Mouse (Mus musculus) 416B (cell line): ENCODE data around the gene Chst4.
A peak's percentile ranks its signal among the peaks of the same experiment; 100 is the strongest.

Source experiments
- DNase-seq: peaks from one replicate; pipeline ENCODE4 v3.0.0; 2011; ENCODE audit warnings: low read depth

Gene Chst4

DNA sequence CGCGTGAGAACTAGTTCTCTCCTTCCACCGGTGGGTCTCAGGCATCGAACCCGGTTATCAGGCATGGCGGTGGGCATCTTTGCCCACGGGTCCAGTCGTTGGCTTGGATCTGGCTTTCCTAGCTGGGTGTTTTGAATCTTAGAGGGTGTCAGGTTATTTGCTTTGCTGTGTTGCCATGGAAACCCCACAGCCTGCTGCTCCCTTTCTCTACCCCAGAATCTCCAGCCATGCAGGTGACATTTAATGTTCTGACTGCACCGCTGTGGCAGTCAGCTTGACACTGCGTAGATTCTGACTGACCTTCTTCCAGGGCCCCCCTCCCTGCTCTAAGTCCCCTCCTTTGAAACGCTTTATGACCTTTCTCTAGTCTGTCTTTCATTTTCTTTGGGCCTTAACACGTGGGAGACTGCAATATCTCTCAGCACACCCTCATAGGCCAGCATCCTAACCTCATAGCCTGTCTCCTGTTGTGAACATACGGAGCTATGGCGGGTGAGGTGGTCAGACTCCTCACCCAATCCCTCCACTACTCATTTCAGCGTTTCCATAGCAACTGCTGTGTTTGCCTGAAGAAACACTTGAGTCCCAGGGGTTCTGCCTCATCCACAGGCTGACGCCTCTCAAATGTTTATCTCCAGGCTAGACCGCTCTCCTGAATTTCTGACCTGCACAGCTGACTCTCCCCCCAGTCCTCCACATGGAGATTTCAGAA is 33.1 kb downstream of the Chst4 start:
- DNase-seq = no peak

DNA sequence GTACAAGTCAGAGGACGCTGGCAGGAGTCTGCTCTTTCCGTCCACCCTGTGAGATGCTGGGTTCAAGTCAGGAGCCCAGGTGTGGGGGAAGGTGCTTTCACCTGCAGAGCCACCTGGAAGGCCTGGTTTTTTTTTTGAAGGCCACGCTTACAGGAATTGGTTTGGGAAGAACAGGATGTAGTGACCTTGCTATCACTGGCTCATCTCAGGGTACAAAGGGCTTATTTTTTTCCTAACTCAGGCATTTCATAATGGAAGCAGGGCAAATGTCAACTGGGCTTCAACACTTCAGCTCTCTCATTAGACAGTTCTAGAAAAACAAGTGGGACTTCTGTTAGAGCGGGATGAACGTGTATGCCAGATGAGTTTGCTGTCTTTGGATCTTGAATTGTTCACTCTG is 35.2 kb downstream of the Chst4 start:
- DNase-seq = no peak

DNA sequence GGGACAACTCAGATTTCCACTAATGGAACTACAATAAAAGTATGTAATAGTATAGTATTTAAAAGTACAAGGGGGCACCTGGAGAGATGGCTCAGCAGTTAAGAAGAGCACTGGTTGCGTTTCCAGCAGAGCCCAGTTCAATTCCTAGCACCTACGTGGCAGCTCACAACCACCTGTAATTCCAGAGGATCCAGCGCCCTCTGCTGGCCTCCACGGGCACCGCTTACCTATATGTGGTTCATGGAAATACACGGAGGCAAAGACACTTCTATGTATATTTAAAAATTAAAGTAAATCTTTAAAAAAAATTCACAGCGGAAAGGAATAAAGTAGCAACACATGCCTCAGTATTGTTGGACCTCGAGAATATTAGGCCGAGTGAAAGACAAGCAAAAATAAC is 36.6 kb downstream of the Chst4 start:
- DNase-seq = peak; percentile 67

DNA sequence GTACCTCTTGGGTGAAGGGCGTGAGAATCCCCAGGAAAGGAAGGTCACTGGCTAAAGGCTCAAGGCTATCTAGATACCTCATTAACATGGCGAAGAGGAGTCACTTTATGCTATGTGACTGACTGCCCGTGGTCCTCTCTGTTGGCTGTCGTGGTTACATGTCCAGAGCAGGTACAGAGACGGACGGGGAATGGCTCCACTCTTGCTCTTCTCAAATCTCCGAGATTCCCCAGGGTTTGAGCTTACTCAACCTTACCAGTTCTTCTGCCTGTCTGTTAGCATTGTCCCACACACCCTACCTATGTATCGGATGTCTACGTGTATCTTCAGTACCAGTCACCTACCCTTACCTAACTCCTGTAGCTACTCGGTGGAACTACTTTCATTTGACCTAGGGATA is 39.6 kb downstream of the Chst4 start:
- DNase-seq = no peak

DNA sequence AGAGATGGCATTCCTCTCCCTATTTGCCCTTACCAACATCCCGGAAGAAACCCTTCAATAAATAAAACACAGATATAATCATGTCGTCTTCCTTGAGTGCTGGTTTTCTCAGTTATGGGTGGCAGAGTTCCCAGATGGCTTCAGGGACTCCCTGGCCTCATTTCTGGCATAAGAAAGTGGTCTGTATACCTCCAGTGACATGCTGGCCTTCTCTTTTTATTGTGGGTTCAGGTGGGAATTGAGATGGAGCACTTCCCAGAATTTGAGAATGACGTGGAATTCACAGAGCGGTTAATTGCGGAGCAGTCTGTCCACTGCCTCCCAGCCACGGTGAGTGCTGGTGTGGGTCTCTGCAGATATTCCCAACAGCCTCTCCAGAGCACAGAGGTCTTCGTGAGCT is 41.5 kb downstream of the Chst4 start:
- DNase-seq = no peak

DNA sequence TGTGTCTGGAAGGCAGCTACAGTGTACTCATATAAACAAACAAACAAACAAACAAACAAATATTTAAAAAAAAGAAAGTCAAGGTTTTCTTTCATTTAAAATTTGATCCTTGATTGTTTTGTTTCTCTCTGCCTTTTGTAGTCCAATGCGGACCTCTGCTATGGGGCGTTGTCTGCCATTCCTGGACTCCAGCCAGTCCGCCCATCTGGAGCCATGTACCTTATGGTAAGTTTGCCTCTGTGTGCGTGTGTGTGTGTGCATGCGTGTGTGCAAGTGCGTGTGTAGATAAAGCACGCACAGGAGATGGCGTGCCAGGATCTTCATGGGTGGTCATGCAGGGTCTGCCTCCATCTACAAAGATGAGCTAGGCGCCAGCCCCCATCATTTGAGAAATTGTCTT is 42.2 kb downstream of the Chst4 start:
- no peak for DNase-seq

DNA sequence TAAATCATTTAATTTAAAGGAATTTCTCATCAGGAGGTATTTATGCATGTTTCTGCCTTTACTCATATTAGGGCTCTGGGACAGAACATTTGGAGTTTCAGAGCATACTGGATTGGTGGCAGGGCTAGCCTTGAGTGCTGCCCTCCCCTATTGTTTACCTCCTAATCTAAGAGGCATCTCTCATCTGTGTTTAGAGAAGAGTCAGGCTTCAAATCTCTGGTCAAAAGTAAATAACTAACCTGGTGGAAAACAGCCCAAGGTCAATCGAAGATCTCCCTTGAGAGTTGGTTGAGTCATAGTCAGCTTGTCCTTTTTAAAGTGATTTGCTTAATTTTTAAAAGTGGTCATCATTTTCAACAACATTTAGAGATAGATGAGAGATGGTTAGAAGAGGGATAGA is 46.6 kb downstream of the Chst4 start:
- no peak for DNase-seq

DNA sequence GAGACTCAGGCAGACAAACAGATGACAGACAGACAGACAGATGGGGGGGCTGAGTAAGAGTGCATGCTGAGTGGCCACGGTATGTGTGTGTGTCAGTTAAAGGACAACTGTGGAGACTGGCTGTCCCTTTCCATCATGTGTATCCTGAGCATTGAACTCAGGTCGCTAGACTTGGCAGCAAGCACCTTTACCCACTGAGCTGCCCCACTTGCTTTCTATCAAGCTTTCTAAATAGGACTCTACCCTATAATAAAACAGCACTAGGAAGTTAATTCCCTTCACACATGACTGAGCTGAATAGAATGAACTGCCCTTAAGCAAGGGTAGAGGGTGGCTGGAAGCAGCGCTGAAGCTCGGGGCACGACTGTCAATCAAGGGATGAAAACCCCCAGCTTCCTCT is 47.4 kb downstream of the Chst4 start:
- no peak for DNase-seq

DNA sequence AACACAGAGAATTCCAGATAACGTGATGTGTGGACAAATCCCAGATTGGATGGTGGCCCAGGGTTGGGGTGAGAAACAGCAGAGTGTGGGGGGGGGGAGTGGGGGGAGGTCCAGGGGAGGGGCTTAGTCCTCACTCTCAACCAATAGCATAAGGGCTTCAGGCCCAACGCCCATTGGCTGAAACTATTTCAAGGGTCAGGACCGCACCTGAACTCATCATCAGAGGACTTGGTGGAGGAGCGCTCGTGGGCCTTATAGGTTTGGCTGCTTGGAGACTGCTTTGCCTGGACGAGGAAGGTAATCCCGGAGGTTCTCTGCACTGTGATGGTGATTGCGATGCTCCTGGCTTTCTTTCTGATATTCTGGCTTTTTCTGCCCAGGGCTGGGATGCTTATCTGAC is 49.3 kb downstream of the Chst4 start, which contains the start of gene Tat:
Gene Tat, plus strand, starts transcription at position 214 of the 400 bp plus-strand sequence.
- no peak for DNase-seq

DNA sequence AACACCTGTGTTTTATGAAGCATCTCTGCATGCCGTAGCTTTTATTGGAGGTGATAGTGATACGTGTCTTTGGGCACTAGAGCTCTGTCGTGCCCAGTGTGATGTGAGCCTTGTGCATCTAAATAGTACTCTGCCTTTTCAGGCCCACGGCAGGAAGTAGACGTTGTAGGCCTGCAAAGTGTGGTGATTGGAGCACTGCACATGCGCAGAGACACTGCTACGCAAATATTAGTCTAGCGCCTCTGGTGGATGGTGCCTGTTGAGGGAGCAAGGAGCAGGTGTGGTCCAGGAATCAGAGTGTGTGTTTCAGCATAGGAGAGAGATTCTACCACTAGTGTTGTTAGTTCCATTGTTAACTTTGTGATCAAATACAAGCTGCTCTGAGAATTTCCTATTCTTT is 50.4 kb downstream of the Chst4 start:
- DNase-seq = no peak

DNA sequence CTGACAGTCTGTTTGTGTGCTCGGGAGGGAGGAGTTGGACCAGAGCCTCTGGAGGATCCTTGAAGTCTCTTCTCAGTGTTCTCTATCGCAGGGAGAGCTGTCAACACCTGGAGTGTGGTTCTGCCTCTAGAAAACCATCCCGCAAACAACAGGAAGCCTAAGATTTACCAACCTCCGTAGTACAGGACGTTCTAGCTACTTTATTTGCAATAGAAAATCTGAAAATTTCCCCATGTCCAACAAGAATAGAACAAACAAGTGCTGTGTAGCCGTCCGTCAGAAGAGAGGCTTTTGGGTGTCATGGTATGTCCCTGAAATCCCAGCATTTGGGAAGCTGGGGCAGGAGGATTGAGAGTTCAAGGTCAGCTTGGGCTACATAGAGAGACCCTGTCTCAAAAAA is 51.8 kb downstream of the Chst4 start:
- DNase-seq = no peak

DNA sequence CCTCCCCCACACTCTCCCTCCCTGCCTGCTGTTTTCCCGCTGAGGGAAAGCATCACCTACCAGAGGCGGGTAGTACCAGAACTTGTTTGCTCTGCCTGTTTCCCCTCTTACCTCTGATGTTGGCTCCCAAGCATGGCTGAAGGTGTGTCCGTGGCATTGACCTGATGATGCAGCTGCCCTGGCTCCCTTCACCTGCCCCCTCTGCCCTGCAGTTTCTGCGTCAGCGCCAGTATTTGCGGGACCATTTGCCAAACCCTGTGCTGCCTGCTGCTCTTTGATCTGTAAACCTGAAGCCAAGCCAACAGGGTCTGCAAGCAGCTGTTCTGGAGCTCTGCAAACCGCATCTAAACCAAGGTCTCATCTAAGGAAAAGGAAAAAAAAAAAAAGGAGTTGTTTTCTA is 53.2 kb downstream of the Chst4 start:
- no peak for DNase-seq

DNA sequence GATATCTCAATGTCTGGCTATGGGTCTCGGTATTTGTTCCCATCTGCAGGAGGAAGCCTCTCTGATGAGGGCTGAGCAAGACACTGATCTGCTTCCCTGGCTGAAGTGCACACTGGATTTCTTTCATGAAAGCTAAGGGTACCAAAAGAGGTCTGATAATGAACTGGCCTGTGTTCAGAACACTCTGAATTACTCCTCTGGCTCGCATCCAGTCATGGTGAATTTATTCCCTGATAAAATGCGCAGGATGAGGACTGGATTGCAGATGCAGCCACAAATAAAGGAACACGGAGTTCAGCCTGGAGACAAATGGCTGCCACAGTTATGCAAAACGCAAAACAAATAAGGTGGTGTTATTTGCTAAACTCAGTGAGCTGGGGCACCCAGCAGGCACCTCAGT is 55.6 kb downstream of the Chst4 start:
- no peak for DNase-seq

DNA sequence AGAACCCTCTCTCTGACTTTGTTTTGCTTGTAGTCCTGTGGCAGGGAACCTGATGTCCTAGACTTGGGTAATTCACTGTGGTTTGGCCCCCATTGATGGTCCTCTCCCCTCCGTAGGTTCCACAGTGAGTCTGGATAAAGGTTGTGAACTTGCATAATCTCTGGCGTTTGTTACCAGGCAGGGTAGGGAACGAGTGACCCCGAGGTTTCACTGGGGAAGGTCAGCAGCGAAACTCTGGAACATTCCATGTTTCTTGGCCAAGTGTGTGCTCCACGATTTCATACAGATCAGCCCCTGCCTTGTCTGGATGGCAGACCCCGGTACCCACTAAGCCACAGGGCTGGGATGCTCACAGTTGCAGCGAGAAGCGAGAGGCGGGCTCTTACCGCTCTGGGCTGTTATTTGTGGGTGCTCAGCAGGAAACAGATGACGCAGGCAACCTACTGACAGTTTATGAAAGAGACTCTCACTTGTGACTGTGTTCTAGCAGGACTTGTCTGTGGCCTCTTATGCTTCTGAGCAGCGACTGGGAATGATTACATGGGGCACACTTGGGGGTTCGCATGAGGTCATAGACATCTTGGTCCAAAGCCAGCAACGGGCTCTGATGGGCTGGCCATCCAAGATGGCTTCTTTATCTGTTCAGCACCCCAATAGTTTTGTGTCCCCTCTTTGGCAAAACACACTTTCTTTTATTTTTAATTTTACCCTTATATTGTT is 57.0 kb downstream of the Chst4 start:
- DNase-seq = peak; percentile 6

DNA sequence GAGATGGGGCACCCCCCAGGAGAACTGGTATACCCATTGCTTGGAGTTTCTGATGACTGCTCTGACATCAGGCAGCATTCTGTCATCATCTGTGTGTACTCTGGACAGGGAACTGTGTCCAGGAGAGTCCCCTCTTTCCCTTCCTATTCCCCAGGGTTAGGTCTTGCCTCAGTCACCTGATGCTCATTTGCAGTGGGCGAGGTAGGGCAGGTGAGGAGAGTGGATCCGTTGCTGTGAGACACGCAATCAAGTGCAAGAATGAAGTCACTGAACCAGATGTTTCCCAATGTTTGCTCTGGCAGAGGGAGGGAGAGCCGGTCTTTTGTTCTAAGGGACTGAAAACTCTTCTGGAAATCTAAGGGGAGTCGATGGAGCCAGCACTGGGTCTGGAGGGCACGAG is 60.2 kb downstream of the Chst4 start:
- DNase-seq = no peak
